Mouse (Mus musculus): ENCODE measurements around the gene Plch2. TPM values are rescaled to one million over a fixed set of nuclear protein-coding genes. Genes with fewer than 3 reads are reported as not detected.
A peak's percentile ranks its signal among the peaks of the same experiment; 100 is the strongest.

Plch2 gene
- polyA plus RNA-seq, 1 experiment: 66.4 TPM

DNA sequence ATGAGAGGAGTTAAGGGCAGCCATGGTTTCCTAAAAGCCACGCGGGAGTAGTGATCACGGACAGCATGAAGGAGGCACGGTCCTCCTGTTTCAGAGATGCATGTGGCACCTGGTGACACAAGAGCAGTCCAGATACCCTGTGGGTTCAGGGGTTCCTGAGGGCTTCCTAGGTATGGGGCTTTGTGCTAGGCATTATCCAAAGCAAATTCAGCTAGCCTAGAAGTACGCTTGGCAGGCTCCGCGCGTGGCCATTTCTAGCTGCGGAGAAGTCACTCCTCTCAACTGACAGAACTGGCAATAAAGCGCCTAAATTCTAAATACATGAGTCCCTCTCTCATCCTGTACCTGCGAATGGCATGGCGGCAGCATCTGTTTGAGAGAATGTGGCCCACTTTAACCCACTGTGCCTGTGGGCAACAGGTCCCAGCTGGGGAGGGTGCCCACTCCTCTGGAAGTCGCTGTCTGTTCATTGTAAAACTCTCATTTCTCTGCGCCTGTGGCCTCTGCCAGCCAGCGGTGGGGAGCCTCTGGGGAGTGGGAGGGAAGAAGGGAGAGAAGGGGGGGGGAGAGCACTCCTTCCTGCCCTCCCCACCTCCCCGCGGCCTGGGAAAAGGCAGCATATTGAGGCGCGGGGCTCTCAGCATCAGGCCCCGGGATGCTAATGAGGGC is 96.4 kb downstream of the Plch2 start:
- peak overlapping the region; percentile 93 for H3K4me3 ChIP-seq (ENCODE audit: insufficient read depth, low read length)
- no peak for TF ChIP-seq POLR2A (IDR thresholded peaks at IDR 0.05; ENCODE audit: extremely low read depth, insufficient read depth, low read length)
- no peak for TF ChIP-seq CTCF (IDR thresholded peaks at IDR 0.05; ENCODE audit: extremely low read depth, insufficient read depth, low read length)
- 0 out of 2 replicates have a peak overlapping the region, but pooled peaks have one; percentile 62 for H3K27ac ChIP-seq (ENCODE audit: insufficient read depth, low read length)
- peaks cover 3% of the 10 kb centered on the region for H3K4me1 ChIP-seq (ENCODE audit: control insufficient read depth, insufficient read depth, low read length)

DNA sequence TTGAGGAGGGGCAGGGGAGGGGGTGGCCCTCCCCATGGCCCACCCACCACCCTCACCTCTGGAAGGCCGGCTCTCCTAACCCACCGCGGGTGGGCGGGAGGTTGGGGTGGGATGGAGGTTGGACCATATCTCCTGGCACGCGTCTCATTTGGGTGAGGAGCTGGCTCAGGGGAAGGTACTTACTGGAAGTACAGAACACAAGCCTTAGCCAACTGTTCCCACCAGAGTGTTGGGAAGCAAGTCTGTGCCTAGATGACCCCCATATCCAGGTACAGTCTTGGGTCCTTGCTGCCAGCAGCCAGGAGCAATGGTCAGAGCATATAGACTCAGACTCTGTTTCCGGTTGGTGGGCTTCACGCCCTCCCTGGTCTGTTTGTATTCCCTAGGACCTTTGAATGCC is 98.0 kb downstream of the Plch2 start:
- TF ChIP-seq POLR2A (IDR thresholded peaks at IDR 0.05; ENCODE audit: extremely low read depth, insufficient read depth, low read length): no peak
- Histone ChIP-seq H3K27ac (ENCODE audit: insufficient read depth, low read length) (no peak overlapping the region), H3K4me1 (ENCODE audit: control insufficient read depth, insufficient read depth, low read length) (peaks cover 2% of the 10 kb centered on the region), H3K4me3 (ENCODE audit: insufficient read depth, low read length) (no peak overlapping the region)

DNA sequence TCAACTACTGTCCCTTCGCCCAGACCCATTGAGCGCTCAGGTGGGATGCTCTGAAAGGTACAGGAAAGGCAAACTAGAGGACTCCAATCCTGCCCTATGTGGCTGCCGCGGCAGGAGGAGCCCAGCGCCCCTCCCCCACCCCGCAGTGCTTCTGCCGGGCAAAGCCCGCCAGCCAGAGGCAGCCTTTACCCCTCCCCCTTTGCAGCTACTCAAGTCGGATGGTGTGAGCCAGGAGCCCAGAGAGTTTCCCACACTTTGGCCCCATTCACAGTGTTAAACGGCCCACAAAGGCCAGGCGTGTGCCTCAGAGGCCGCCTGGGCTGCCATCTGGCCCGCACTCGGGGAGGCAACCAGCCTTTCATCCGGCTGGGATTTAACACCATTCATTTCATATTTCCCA is 98.4 kb downstream of the Plch2 start:
- TF ChIP-seq CTCF (IDR thresholded peaks at IDR 0.05; ENCODE audit: extremely low read depth, insufficient read depth, low read length) (no peak), POLR2A (IDR thresholded peaks at IDR 0.05; ENCODE audit: extremely low read depth, insufficient read depth, low read length) (no peak)
- Histone ChIP-seq H3K4me3 (ENCODE audit: insufficient read depth, low read length) (no peak overlapping the region), H3K27ac (ENCODE audit: insufficient read depth, low read length) (no peak overlapping the region), H3K4me1 (ENCODE audit: control insufficient read depth, insufficient read depth, low read length) (peaks cover 2% of the 10 kb centered on the region)

DNA sequence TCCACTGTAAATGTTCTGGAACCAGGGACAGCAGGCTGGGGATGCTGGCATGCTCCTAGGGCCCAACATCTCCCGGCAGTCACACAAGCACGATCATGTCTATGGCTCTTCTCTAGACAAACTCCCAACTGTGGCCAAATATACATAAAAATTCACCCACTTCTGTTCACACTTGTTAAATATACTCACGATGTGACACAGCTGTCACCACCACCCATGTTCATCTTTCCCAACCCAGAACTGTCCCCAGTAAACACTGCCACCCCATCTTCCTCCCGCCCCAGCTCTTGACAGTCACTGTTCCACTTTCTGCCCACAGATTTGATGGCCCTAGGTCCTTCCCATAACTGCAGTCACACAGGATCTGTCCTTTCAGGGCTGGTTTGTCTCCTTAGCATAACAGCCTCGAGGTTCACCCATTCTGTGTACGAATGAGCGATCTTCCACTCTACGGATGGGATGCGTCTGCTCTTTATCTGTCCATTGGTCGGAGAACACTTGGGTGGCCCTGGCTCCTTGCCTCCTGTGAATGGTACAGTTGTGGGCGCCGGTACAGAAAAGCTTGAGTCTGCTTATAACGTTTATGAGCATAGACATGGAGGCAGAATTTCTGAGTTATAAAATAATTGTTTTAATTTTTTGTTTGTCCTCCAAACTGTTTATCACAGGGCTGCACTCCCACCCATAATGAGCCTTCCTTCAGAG is 99.1 kb downstream of the Plch2 start:
- peaks cover 2% of the 10 kb centered on the region for H3K4me1 ChIP-seq (ENCODE audit: control insufficient read depth, insufficient read depth, low read length)
- H3K27ac ChIP-seq (ENCODE audit: insufficient read depth, low read length): no peak overlapping the region
- no peak overlapping the region for H3K4me3 ChIP-seq (ENCODE audit: insufficient read depth, low read length)
- no peak for TF ChIP-seq CTCF (IDR thresholded peaks at IDR 0.05; ENCODE audit: extremely low read depth, insufficient read depth, low read length)

DNA sequence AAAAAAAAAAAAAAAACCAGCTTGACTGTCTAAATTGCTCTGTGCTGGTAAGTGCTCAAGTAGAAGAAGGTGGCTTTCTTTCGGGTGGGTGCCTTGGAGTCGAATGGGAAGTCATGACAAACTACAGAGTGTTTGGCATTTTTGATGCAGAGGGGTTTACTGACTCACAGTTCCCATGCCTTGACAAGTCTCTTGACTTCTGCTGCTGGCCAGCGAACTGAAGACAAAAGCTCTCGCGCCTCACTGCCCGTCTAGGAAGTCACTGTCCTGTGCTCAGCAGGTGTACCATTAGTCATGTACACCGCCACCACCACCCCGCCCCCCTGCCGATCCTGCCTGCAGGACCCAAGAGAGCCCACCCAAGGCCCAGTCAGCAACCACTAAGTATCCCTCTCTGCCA is 100.0 kb downstream of the Plch2 start:
- TF ChIP-seq CTCF (IDR thresholded peaks at IDR 0.05; ENCODE audit: extremely low read depth, insufficient read depth, low read length): no peak
- no peak for TF ChIP-seq POLR2A (IDR thresholded peaks at IDR 0.05; ENCODE audit: extremely low read depth, insufficient read depth, low read length)
- peak overlapping the region; percentile 63 for H3K27ac ChIP-seq (ENCODE audit: insufficient read depth, low read length)
- peaks cover 2% of the 10 kb centered on the region for H3K4me1 ChIP-seq (ENCODE audit: control insufficient read depth, insufficient read depth, low read length)
- H3K4me3 ChIP-seq (ENCODE audit: insufficient read depth, low read length): no peak overlapping the region

DNA sequence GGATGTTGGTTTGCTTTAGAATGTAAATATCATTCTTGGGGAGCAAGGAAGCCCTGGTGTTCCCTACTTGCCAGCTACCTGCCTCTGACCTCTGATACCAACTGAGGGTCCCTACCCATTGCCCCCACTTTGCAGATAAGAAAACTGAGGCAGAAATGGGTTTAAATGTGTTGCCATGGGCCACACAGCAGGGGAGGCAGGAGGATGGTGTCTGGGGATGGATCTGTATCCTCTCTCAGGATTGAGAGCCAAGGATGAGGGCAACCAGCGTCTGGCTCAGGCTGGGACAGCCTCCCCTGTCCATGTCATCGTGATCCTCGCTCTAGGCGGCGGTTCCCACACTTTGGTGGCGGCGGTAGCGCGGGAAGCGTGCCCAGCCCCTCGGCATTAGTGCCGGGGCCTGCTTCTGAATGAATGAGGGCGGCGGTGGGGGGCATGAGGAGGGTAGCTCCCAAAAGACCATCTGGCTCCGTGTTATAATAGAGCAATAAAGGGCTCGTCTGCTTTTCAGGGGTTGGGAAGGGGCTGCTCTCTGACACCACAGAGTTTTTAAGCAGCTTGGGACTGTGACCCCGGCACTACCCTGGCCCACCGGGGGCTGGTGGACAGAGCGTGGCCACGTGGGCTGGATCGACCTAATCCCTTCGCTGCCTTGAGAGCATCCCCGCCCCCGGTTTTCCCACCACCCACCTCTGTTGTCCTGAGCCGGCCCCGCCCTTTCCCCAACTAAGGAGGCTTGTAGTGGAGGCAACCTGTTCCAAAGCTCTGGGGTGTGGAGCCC is 103.9 kb downstream of the Plch2 start:
- no peak overlapping the region for H3K4me3 ChIP-seq (ENCODE audit: insufficient read depth, low read length)
- no peak for TF ChIP-seq POLR2A (IDR thresholded peaks at IDR 0.05; ENCODE audit: extremely low read depth, insufficient read depth, low read length)
- no peak for TF ChIP-seq CTCF (IDR thresholded peaks at IDR 0.05; ENCODE audit: extremely low read depth, insufficient read depth, low read length)
- H3K4me1 ChIP-seq (ENCODE audit: control insufficient read depth, insufficient read depth, low read length): peaks cover 2% of the 10 kb centered on the region; the same call in 1 of the 2 replicates
- H3K27ac ChIP-seq (ENCODE audit: insufficient read depth, low read length): no peak overlapping the region

DNA sequence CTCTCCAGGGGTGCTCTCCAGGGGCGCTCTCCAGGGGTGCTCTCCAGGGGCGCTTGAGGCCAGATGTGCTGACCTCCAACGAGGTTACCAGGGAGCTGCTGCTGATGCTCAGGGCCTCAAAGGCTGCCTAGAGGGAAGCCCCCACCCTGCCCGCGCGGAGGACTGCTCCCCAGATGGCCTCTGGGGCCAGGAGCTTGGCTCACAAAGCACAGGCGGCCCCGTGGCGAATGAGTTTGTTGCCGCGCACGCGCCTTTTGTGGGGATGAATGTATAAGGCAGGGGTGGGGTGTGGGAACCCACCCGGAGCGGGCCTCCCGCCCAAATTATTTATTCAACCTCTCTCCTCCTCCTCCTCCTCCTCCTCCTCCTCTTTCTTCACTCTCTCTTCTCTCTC is 107.0 kb downstream of the Plch2 start:
- no peak overlapping the region for H3K4me3 ChIP-seq (ENCODE audit: insufficient read depth, low read length)
- TF ChIP-seq CTCF (IDR thresholded peaks at IDR 0.05; ENCODE audit: extremely low read depth, insufficient read depth, low read length) (no peak), POLR2A (IDR thresholded peaks at IDR 0.05; ENCODE audit: extremely low read depth, insufficient read depth, low read length) (no peak)
- no peak overlapping the region for H3K27ac ChIP-seq (ENCODE audit: insufficient read depth, low read length)
- no peaks in the 10 kb centered on the region for H3K4me1 ChIP-seq (ENCODE audit: control insufficient read depth, insufficient read depth, low read length)

DNA sequence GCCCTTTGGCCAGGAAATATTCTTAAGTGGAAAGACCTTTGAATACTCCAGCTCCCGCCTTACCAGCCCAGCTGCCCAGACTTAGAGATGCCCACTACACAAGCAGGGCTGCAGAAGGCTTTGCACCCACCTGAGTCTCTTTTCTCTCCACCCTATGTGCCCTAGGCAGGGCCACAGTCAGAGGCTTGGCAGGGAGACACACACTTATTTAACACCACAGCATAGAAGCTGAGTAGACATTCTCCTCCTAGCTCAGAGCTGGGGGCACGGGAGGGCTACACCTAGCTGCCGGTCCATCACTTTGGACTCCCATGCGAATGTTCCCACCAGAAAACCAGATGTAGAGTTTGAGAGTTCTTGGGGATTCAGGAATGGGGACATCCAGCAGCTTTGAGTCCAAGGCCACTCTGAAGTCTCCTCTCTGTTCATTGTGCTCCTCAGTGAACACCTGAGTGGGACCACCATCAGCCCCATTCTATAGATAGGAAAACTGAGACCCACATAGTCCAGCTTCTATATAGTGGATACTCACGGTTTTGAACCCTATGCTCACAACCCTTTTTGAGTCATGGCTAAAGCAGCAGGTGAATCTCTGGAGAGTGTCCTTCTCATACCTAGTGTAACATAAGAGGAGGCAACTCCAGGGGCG is 107.5 kb downstream of the Plch2 start:
- H3K4me1 ChIP-seq (ENCODE audit: control insufficient read depth, insufficient read depth, low read length): no peaks in the 10 kb centered on the region
- no peak overlapping the region for H3K27ac ChIP-seq (ENCODE audit: insufficient read depth, low read length)
- H3K4me3 ChIP-seq (ENCODE audit: insufficient read depth, low read length): no peak overlapping the region
- no peak for TF ChIP-seq POLR2A (IDR thresholded peaks at IDR 0.05; ENCODE audit: extremely low read depth, insufficient read depth, low read length)
- no peak for TF ChIP-seq CTCF (IDR thresholded peaks at IDR 0.05; ENCODE audit: extremely low read depth, insufficient read depth, low read length)

DNA sequence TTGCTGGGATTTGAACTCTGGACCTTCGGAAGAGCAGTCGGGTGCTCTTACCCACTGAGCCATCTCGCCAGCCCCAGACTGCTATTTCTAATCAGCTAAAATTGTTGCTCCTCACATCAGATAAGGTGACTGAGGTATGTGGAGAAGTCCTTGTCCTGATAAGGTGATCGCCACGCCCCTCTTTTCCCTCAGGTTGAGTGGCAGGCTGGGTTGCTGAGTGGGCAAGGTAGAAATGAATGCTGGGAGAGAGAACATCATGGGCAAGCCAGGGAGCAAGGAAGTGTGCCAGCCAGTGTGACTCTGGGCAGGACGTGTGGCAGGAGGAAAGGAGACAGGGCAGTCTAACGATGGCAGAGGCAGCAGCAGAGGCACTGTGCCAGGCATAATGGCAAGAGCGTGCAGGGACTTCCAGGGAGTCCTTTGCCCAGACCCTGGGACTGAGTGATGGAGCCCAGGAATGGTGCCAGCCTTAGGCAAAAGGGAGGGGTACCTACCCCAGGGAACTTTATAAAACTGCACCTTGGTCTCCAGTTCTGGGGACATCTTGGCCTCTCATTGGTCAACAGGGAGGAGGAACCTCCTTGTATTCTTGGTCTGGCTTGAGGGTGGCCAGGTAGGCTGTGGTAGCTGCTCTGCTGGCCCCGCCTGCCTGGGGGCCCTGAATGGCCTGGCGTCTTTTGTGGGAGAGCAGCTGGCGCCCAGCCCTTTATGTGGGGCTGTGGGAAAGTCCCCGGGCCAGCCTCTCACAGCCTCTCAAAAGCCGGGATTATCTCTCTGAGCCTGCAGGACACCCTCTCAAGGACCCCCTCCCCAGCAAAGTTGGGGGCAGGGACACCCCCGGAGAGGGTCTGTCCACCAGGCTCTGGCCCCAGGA is 108.3 kb downstream of the Plch2 start:
- H3K4me1 ChIP-seq (ENCODE audit: control insufficient read depth, insufficient read depth, low read length): no peaks in the 10 kb centered on the region
- H3K27ac ChIP-seq (ENCODE audit: insufficient read depth, low read length): no peak overlapping the region
- no peak overlapping the region for H3K4me3 ChIP-seq (ENCODE audit: insufficient read depth, low read length)
- TF ChIP-seq POLR2A (IDR thresholded peaks at IDR 0.05; ENCODE audit: extremely low read depth, insufficient read depth, low read length) (no peak), CTCF (IDR thresholded peaks at IDR 0.05; ENCODE audit: extremely low read depth, insufficient read depth, low read length) (no peak)
